Mouse (Mus musculus) cerebellum, postnatal 4 days (tissue): ENCODE results near the gene Kcnc3.
A peak's percentile ranks its signal among the peaks of the same experiment; 100 is the strongest.

ENCODE experiments used
- DNase-seq, 2 experiments: peaks; one replicate each; pipeline ENCODE4 v3.0.0; 2022; ENCODE audit warnings: low spot score in 2 of 2, mixed read lengths in 1 of 2

Kcnc3 gene

DNA sequence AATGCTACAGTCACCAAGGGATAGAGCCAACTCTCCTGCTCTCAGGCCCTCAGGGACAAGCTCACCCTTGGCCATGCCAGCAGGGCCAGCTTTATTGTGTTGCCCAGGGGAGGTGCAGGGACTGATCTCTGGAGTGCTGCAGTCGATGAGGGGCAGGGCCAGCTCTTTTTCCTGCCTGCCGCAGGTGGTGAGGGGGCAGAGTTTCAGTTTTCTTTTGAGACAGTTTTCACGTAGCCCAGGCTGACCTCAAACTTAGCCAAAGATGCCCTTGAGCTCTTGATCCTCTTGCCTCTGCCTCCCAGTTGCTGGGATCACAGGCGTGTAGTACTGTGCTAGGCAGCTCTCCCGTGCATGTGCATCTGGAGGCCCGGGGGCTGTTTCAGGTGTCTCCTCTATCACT, 19.5 kb upstream of the Kcnc3 start:
- no peak for DNase-seq

DNA sequence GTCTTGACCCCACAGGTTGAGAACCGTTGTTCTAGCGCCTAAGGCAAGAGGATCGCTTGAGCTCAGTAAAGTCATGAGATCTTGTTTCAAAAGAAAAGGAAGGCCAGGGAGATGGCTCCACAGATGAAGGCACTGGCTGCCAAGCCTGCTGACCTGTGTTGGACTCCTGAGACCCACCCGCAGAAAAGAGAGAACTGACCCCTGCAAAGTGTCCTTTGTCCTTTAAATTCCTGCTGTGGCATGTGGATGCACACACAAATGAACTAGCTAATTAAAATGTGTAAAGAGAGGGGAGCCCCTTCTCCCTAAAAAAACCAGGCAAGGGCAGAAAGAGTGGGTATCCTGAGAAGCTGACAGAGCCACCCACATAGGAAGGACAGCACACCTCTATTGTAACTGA, 18.7 kb upstream of the Kcnc3 start:
- DNase-seq: no peak

DNA sequence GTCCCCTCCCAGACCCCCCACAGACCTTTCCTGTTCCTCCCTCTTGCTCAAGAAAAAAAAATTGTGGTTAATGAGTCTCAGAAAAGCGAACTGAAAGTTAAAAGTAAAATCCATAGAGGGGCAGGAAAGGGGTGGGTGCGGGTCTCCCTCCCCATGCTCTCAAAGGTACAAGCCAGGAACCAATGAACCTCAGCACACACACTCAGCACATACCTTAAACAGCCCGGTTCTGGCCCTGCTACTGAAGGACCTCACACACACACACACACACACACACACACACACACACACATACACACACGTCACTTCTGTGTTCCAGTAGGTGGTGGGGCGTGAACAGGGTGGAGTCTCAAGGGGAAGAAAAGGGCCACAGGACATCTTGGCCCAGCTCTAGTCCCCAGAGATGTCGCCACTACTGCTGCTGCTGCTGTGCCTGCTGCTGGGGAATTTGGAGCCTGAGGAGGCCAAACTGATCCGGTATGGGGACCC, 18.2 kb upstream of the Kcnc3 start, which contains the start of gene Napsa:
Gene Napsa (plus strand): TSS at position 168 of the 489 bp plus-strand sequence.
- no peak for DNase-seq

DNA sequence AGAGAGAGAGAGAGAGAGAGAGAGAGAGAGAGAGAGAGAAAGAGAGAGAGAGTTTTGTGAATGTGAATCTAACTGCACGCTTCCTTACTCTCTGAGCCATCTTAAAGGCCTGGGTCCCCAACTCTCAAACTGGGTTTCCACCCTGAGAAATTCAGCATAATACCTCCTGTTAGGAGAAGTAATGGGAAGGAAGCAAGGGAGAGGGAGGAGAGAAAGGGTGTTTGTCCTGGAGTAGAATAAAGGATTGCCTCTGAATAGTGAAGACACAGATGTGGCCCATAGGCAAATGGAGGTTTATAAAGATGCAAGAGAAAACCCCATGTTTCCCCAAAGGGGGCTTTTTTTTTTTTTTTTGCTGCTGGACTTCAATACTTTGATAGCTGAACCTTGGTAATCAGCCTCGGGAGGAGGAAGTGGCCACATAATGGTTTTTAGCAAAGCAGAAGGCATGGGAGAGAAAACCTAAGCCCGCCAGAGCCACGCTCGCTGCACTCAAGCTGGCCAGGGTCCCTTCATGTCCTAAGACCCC, 17.4 kb upstream of the Kcnc3 start:
- no peak for DNase-seq

DNA sequence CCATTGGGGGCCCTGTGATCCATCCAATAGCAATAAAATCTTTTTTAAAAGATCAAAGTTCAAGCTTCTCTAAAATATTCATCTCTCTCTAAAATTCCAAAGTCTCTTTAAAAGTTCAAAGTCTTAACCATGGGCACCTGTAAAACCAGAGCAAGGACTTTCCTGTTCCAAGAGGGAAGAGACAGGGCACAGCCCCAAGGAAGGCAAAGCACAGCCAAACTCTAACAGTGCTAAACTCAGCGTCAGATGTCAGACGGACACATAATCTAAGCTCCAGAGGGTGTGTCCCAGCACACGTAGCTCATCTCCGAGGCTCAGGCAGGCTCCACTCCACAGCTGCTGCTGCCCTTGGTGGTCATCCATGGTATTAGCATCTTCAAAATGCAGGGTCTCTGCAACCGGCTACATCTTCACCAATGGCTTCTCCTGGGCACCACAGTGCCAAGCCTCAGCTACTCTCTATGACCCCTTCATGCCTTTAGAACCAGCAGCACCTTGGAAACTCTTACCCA, 14.1 kb upstream of the Kcnc3 start:
- DNase-seq: no peak

DNA sequence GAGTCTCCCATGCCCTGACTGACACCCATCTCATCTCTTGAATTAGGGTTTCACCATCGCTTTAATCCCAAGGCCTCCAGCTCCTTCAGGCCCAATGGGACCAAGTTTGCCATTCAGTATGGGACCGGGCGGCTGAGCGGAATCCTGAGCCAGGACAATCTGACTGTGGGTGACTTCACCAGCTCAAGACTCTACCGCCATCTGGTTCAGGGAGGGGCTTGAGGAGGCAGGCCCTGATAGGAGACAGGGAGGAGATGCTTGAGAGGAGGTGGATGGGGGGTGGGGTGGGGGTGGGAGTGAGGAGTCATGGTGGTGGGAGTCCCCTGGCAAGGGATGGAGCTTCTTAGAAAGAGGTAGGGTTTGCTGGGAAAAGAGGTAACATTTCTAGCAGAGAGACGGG, 8.8 kb upstream of the Kcnc3 start:
- DNase-seq: no peak

DNA sequence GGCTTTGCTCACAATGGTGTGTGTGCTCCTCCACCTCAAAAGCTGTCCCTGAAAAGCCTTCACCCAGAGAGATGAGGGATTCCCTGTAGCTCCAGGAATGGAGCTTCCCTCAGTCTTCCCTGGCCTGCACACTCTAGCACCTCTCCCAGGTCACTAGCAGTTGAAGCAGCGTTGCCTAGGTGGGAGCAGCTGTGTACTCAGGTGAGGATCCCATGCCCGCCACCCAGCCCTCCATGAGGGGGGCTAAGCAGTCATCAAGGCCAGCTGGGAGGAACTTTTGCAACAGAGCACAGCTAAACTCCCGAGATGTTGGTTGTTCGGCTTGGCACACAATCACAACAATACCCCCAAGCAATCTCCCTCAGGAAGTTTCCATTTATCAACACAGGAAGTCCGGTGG, 7.8 kb upstream of the Kcnc3 start:
- no peak for DNase-seq

DNA sequence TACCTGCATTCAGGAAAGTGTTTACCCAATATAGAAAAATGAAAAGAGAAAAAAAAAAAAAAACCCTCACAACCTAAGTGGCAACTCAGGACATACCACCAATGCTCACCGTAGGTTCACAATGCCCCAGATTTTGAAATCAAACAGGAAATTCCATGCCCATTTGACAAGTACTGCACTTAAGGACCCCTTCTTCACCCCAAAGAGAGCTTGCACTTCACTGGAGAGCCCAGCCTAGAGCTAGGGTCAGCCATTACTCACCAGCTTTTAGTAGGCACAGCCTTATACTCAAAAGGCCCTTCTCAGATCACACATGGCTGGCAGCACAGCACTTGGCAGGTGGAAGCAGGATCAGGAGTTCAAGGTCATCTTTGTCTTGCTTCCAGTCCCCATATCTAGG, 7.3 kb upstream of the Kcnc3 start:
- DNase-seq: no peak

DNA sequence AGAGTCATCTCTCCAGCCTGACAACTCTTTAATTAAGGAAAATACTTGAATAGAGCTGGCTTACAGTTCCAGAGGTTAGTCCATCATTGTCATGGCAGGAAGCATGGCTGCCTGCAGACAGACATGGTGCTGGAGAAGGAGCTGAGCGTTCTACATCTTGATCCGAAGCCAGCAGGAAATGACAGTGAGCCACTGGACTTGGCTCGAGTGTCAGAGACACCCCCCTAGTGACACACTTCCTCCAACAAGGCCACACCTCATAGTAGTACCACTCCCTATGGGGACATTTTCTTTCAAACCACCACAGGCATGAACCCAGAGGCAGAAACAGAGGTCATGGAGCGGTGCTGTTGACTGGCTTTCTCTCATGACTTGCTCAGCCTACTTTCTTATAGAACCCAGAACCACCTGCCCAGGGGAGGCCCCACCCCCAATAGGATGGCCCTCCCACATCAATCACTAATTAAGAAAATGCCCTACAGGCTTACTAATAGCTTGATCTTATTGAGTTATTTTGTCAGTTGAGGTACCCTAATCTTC, 6.1 kb upstream of the Kcnc3 start:
- no peak for DNase-seq

DNA sequence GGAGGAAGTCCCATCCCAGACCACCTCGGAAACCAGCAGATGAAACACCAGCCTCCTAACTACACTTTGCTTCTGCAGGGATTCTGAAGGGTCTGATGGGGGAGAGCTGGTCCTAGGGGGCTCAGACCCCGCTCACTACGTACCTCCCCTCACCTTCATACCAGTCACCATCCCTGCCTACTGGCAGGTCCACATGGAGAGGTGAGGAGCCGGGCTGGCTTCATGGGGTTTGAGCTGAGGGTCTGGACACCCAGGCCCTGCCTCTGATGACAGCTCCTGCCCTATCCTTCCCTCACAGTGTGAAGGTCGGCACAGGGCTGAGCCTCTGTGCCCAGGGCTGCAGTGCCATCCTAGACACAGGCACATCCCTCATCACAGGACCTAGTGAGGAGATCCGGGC, 5.5 kb upstream of the Kcnc3 start:
- DNase-seq: no peak

DNA sequence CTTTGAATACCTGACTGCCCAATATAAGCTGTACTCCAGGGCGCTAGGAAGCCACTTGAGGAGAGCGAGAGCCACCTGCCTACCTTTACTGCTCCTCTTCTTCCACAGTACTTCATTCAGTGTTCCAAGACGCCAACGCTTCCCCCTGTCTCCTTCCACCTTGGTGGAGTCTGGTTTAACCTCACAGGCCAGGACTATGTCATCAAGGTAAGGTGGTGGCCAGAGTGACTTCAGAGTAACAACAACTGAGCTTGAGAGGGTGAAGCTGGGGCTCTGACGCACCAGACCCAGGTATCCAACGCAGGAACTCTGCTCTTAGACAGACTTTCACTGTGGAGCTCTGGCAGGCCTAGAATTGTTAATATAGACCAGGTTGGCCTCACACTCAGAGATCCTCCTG, 4.9 kb upstream of the Kcnc3 start:
- DNase-seq: no peak

DNA sequence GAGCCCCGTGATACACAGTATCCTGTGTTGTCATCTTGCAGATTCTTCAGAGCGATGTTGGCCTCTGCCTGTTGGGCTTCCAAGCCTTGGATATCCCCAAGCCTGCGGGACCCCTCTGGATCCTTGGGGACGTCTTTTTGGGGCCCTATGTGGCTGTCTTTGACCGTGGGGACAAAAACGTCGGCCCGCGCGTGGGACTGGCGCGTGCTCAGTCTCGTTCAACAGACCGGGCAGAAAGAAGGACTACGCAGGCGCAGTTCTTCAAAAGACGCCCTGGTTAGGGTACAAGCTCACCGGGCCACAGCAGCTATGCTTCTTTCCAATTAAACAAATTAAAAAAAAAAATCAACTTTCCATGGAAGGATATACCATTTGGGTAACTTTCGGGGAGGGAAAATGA, 3.9 kb upstream of the Kcnc3 start:
- no peak for DNase-seq

DNA sequence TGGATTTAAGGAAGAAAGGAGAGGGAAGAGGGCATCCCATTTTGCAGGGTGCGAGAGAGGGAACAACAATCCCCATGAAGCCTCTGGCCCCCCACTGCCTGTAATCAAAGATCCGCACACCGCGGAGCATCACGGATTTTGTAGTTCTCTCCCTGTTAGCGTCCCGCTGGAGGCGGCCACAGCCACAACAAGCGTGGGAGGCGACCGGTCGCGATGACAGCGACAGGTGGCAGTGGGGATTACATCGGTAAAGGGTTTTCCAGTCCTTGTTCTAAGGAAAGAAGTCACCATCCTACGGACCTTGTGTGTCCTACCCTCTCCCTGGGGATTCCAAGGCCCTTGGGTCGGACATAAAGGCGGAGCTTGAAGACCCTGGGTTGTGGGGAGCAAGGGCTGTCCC, 3.5 kb upstream of the Kcnc3 start:
- peak; percentile 64 to 72 for DNase-seq

DNA sequence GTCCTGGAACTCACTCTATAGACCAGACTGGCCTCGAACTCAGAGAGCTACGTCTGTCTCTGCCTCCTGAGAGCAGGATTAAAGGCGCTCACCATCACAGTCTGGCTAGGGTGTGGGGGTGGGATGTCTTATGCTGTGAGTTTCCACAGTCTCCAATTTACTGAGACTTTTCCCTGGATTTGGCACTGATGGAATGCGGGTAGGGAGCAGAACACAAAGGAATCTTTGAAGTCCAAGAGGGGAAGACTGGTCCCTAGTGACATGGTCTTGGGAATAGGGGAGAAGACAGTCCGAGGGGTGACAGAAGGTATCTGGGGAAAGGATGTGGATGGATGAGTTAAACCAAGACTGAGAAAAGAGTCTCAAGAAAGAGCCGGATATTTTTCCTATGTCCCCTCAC, 2.8 kb upstream of the Kcnc3 start:
- no peak for DNase-seq

DNA sequence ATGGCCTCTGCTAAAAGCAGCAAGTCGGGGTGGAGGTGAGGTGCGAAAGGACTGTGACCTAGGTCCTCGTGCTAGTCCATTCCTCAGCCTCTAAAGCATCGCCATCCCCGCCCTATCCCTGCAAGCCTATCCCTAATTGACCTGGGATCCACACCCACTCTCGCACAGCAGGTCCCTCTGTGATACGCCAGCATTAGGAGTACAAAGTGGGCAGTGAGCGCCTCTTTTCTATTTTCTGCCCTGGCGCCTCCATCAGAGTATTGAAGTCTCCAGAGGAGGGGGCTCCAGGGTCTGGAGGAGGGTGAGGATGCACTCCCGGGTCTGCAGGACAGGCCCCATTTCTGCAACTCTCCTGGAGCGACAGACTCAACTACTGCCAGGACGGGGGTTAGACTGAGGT, 2.1 kb upstream of the Kcnc3 start:
- DNase-seq: no peak

DNA sequence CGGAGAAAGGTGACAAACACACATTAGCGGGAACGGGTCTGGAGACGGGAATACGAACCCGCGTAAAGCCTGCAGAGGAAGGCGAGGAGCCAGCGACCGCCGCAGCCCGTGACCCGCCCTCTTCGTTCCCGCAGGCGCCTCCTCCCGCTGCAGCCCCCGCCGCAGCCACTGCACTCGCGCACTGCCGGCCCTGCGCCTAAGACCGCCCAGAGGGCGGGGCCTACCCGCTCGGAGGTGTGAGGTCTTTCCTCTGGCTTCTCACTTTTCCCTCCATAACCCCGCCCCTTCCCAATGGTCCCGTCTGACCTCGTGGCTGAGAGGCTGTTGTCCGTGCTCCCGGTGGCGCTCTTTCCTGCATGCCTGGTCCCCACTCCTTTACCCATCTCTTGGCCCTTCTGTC, 1.3 kb upstream of the Kcnc3 start:
- peak in 1 of 2 experiments; percentile 76 for DNase-seq

DNA sequence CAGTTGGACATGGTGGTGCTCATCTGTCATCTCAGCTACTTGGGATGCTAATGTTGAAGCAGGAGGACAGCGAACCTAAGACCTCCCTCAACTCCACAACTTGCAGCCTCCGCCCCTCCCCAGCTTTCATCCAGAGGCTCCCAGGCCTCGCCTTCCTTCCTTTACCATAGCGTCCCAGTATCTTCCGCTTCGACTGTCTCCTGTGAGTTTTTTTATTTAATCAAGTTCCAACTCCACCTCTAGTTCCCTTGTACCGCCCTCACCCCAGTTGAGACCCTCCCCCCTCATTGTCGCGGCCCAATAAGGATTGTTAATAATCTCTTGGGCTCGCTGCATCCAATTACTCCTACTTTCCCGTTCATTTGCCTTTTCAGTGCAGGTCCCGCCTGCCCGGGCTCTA, 518 bp upstream of the Kcnc3 start:
- DNase-seq: no peak

DNA sequence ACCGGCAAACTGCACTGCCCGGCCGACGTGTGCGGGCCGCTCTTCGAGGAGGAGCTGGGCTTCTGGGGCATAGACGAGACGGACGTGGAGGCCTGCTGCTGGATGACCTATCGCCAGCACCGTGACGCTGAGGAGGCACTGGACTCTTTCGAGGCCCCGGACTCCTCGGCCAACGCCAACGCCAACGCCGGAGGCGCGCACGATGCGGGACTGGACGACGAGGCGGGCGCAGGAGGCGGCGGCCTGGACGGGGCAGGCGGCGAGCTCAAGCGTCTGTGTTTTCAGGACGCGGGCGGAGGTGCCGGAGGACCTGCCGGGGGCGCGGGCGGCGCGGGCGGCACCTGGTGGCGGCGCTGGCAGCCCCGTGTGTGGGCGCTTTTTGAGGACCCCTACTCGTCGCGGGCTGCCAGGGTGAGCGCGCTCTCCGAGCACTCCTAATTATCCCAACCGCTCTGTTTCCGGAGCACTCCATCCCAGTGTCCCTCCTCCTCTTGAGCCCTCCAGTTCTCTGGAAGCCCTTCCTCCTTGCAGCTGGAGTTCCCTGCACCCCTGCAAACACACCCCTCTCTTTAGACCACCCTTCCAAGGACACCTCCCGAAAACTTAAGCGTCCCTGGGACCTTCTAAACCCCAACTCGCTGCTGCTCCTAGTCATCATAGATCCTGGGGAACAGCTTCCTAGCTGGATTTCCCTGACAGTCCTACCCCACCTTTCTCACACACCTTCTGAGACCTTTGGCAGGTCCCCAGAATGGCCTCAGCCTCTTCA, 1.1 kb downstream of the Kcnc3 start:
- DNase-seq: no peak

DNA sequence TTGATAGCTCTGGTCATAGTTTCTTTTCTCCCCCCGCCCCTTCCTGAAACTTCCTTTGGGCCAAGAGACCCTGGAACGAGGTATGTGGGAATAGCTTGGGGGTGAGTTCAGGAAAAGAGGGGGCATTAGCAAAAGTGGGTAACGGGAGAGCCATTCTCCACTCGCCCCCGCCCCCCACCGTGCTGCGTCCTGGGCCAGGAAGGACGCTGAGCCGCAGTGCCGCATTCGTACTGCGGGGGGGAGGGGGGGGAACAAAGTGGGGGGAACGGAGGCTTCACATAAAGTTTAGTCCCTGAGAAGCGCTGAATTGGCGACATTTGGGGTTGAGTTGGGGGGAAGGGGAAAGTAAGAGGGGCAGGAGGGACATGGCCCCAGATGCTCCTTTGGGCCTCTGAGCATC, 2.6 kb downstream of the Kcnc3 start:
- DNase-seq: no peak

DNA sequence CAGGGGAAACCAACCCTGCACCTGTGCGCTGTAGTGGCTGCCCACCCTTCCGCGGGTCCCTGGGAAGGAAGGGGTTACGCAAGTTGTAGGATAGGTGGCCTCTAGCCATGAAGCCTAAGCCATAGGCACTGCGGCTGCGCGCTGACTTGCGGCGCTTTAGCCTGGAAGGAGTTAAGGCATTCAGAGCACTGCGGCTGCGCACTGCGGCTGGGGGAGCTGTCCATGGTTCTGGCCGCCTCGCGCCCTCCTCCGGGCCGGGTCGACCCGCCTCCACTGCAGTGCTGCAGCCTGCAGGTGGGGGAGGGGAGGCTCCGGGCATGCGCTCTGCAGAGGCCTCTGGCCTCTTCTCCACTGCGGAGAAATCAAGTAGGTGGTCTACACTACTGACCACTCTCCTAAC, 3.3 kb downstream of the Kcnc3 start:
- peak; percentile 94 to 97 for DNase-seq

DNA sequence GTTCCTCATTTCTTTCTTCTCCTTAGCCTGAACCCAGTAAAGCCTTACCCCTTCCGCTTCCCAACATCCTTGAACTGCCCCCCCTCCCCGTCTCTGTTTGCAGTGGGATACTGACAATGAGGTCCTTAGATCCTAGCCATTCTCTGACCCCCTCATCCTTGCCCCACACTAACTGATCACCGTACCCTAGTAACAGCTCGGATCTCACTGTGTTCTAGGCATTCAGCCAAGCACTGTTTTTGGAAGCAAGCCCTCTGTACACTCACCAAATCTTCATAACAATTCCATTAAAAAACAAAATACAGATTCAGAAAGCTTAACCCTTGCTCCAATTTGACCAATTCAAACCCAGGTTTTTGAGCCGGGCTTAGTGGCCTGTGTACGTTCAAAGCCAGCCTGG, 3.8 kb downstream of the Kcnc3 start:
- peak in 1 of 2 experiments; percentile 70 for DNase-seq

DNA sequence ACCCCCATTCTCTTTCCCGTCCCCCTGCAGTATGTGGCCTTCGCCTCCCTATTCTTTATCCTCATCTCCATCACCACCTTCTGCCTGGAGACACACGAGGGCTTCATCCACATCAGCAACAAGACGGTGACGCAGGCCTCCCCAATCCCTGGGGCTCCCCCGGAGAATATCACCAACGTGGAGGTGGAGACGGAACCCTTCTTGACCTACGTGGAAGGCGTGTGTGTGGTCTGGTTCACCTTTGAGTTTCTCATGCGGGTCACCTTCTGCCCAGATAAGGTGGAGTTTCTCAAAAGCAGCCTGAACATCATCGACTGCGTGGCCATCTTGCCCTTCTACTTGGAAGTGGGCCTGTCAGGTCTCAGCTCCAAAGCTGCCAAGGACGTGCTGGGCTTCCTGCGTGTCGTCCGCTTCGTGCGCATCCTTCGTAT, 4.7 kb downstream of the Kcnc3 start:
- no peak for DNase-seq

DNA sequence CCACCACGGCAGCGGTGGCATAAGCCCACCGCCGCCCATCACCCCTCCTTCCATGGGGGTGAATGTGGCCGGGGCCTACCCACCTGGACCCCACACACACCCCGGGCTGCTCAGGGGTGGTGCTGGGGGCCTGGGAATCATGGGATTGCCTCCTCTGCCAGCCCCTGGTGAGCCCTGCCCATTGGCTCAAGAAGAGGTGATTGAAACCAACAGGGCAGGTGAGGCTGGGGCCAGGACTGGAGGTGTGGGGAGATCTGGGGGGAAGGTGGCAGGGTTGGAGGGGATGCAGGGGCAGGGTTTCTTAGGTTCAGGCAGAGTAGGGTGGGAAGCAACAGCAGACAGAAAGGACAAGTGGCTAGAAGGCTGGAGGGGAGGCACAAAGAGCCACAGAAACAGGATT, 5.6 kb downstream of the Kcnc3 start:
- DNase-seq: no peak
